Mouse (Mus musculus): Measurements from ENCODE around the gene Psen2.

- no peak for TF ChIP-seq CEBPB (IDR thresholded peaks at IDR 0.05; ENCODE audit: low read depth)
- TF ChIP-seq CTCF (IDR thresholded peaks at IDR 0.05; ENCODE audit: control insufficient read depth, insufficient read depth, insufficient read length), result no peak
These were observed 46.5 kb downstream of the Psen2 start for GRCm38 (mm10) chr1:180216541-180217276.
